Mouse (Mus musculus) kidney, postnatal 10 days (tissue): Measurements from ENCODE around the gene Ankrd26.

Experiments
- DNase-seq: peaks from one replicate; pipeline ENCODE4 v3.0.0; 2021; ENCODE audit warnings: mixed read lengths

Ankrd26 gene

GRCm38 (mm10) chr6:118478957-118479708 is 82.9 kb downstream of the Ankrd26 start, which contains the start of gene Zfp9:
Zfp9 (minus strand) TSS chr6:118479320.
- DNase-seq, result peak; percentile 90

- peak; percentile 15 for DNase-seq
Observed at GRCm38 (mm10) chr6:118477875-118478785, 83.9 kb downstream of the Ankrd26 start.

GRCm38 (mm10) chr6:118462069-118462705 is 99.8 kb downstream of the Ankrd26 start:
- no peak for DNase-seq

- no peak for DNase-seq
Observed at GRCm38 (mm10) chr6:118457726-118458125, 104.3 kb downstream of the Ankrd26 start.

- DNase-seq, result peak; percentile 92
Observed at GRCm38 (mm10) chr6:118455042-118455631, 106.9 kb downstream of the Ankrd26 start, which contains the start of gene Zfp248. Zfp248 (minus strand) TSS chr6:118455528.

- DNase-seq, result no peak
Observed at GRCm38 (mm10) chr6:118454452-118454851, 107.6 kb downstream of the Ankrd26 start.
